Mouse (Mus musculus) urinary bladder, adult 2 months (tissue): ENCODE results near the gene Olfr214. TPM values are rescaled to one million over a fixed set of nuclear protein-coding genes. Genes with fewer than 3 reads are reported as not detected.
"Not testable (repeated sequence)": the region's sequence is repeated elsewhere in the genome, so short reads cannot be mapped to it uniquely, and the experiment has no call there.

Experiments
- DNase-seq: peaks from one replicate; pipeline ENCODE4 v3.0.0; 2022; ENCODE audit warnings: low spot score
- polyA plus RNA-seq: library from polyadenylated mRNA; depleted of rRNA; stranded (reverse); fragments of >200 nt; gene quantifications from 2 replicates; pipeline ENCODE4 v1.2.3, GENCODE M21; 2012; rRNA removed

The Olfr214 gene
- not detected in 2 replicates for polyA plus RNA-seq

DNA sequence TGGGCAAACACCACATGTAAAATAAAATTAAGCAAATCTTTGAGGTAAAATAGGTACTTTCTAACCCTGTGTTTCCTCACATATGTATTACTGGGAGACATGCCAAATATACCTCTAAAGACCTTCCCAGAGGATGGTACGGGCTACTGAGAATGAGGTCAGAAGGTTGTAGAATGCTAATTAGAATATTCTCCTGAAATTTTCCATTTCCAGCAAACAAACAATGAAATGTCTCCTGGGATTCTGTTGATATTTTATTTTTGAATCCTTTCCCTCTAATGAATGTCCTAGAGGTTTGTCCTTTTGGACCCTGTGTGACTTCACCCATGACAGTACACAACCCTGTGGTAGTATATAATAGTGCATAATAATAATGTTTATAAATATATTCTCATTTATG is at the start of gene Olfr214:
Olfr214 (plus strand) TSS at position 301 of the 400 bp plus-strand sequence.
- DNase-seq: no peak

DNA sequence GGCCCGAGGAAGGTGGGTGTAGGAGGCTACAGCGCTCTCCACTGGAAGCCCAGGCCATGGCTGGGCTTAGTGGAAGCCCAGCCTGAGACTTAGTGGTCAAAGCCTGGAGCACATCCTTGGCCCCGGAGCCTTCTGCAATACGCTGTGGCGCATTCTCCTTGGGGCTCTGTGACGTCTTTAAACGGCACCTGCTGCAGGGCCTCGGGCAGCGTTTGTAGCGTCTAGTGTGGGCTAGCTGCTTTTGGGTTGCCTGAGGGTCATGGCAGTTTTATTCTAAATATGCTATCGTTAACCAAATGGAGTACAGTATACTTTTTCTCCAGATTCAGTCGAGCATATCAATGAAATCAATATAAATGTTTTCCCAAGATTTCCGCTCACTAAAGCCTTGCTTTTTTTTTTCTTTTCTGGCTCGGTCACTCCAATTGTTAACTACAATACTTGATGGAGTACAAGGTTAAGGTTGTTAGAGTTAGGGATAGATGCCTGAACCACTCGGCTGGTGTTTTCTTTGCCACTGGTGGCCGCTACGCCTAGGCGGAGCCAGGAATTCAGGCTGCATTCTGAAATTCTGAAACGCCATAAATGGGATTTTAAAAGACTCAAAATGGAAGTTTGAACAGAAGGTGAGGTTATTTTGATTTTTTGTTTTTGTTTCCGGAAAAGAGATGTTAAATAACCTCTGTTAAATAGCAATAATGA is 47.6 kb upstream of the Olfr214 start, which contains the start of gene Olfr212:
Olfr212 (plus strand) TSS at position 215 of the 702 bp plus-strand sequence.
- DNase-seq: not testable (repeated sequence)

GRCm38 (mm10) chr6:116514832-116515231 is 39.2 kb upstream of the Olfr214 start:
- DNase-seq: no peak

DNA sequence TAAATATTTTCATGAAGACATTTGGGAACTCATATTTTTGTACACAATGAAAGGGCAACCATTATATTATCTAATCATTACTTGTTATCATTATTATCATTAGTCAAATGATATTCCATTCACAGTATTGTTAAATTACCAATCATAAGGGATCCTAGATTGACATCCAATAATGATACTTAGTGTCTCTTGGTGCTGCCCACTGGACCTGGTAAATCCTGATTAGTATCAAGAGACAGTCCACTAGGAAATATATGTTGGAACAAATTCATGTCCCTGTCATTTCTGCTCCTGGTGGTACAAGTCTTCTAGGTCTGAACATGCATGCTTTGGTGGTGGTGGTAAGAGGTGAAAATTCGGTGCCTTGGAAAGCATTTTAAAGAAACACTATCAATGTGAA is 15.9 kb upstream of the Olfr214 start, which contains the start of gene Olfr213:
Olfr213 (plus strand) TSS at position 301 of the 400 bp plus-strand sequence.
- no peak for DNase-seq

DNA sequence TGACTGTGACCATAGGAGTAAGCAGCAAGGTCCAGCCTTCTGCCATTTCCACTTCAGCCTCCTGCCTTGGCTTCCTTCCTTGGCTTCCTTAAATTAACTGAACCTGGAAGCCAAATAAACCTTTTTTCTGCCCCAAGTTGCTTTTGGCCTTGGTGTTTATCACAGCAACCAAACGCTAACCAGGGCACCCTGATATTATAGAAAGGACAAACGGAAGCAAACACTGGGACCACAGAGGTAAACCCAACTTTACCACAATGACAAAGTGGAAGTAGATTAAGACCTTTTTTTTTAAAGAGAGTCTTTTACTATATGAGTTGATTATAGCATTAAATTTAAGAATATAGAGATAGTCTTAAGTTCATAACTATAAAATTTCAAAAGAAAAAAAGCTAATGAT is 11.5 kb upstream of the Olfr214 start:
- no peak for DNase-seq

DNA sequence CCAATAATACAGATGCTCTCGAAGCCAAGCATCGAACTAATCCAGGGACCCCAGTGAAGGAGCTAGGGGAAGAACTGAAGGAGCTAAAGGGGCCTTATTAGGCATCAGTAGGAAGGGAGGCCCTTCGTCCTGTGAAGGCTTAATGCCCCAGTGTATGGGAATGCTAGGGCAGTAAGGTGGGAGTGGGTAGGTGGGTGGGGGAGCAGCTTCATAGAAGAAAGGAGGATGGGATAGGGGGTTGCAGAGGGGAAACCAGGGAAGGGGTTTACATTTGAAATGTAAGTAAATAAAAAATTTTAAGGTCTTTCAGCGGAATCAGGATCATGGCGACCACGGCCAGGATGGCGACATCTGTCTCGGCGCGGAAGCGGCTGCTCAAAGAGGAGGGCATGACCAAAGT is 3.2 kb upstream of the Olfr214 start, which contains the start of gene Gm5580:
Gm5580 (plus strand) TSS at position 301 of the 400 bp plus-strand sequence.
- not testable (repeated sequence) for DNase-seq

DNA sequence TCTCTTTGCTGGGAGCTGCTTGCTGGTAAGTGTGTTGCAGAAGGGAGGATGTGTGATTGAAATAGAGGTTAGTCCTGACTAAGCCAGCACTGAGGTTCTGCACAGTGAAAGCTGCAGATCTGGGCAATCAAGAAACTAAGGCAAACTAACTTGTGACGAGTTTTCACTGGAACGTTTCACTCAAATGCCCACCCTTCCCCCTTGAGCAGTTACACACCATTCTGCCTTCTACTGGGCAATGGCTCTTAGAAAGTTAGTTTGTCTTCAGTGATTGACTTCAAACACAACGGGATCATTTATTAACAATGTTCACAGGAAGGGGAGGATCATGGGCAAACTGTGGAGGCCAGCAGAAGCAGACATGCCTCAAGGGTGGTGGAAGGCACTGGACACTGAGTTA is 917 bp downstream of the Olfr214 start:
- DNase-seq: no peak

GRCm38 (mm10) chr6:116569834-116570233 is 15.8 kb downstream of the Olfr214 start:
- DNase-seq: no peak

DNA sequence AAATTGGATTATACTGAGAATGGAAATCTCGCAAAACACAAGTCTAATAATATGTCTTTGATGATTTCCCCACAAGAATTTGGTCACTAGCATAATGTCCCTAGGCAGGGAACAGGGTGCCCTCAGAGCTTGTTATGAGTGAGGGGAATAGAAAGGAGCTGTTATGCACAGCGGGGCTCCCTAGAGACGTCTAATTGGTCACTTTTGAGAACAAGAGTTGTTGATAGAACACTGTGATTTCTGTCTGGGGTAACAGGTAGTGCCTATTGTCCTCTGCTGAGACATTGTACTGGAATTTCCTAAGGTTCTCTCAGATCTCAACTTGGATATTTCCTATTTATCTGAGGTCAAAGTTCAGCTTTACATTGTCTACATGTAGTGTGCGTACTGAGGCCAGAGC is 30.1 kb downstream of the Olfr214 start, which contains the start of gene Olfr215:
Olfr215 (minus strand) TSS at position 101 of the 400 bp plus-strand sequence.
- no peak for DNase-seq

GRCm38 (mm10) chr6:116600969-116601368 is 46.9 kb downstream of the Olfr214 start:
- not testable (repeated sequence) for DNase-seq

- no peak for DNase-seq
Measured at GRCm38 (mm10) chr6:116607230-116607629, 53.2 kb downstream of the Olfr214 start.

Other genes with a start within 250 kb of the Olfr214 start
- gene March8, start 216.2 kb upstream of the Olfr214 start, polyA plus RNA-seq: 54.5 and 56.6 TPM in 2 replicates
- gene Alox5, start 93.1 kb upstream of the Olfr214 start, polyA plus RNA-seq: 4.0 TPM in 2 replicates
- not detected in 2 replicates for gene Olfr211, start 65.1 kb upstream of the Olfr214 start, polyA plus RNA-seq
- not detected in 2 replicates for gene Olfr212, start 47.7 kb upstream of the Olfr214 start, polyA plus RNA-seq
- gene Olfr213, start 15.8 kb upstream of the Olfr214 start, polyA plus RNA-seq: not detected in 2 replicates
- 0.21 and 0.25 TPM in 2 replicates for gene Gm5580, start 3.1 kb upstream of the Olfr214 start, polyA plus RNA-seq
- gene Olfr215, start 30.0 kb downstream of the Olfr214 start, polyA plus RNA-seq: not detected in 2 replicates
- 35.7 and 43.6 TPM in 2 replicates for gene Zfp422, start 74.8 kb downstream of the Olfr214 start, polyA plus RNA-seq
- 98.4 and 125 TPM in 2 replicates for gene Depp1, start 96.4 kb downstream of the Olfr214 start, polyA plus RNA-seq
- 9.0 and 11.9 TPM in 2 replicates for gene Rassf4, start 119.7 kb downstream of the Olfr214 start, polyA plus RNA-seq
- gene Tmem72, start 162.7 kb downstream of the Olfr214 start, polyA plus RNA-seq: 0.01 and 0.03 TPM in 2 replicates